Mouse (Mus musculus): ENCODE data around the gene Gpnmb. TPM values are rescaled to one million over a fixed set of nuclear protein-coding genes. Genes with fewer than 3 reads are reported as not detected.
A peak's percentile ranks its signal among the peaks of the same experiment; 100 is the strongest.

Gpnmb gene
- total and polyA plus RNA-seq, 2 experiments from 2014 or later: 4.0 to 13.7 TPM

- ATAC-seq (ENCODE audit: insufficient read depth, low read depth) (no peak), DNase-seq (ENCODE audit: low spot score) (no peak)
- Histone ChIP-seq H3K4me1 (ENCODE audit: control insufficient read depth, insufficient read depth) (no peaks in the 10 kb centered on the region), H3K4me2 (ENCODE audit: low read depth, low read length) (no peak overlapping the region), H3K27ac (ENCODE audit: low read depth) (no peak overlapping the region), H3K27me3 (ENCODE audit: control insufficient read depth, insufficient read depth, low read length) (no peaks in the 10 kb centered on the region), H3K9me3 (replicated peaks; ENCODE audit: control insufficient read depth, low read length) (no peaks in the 10 kb centered on the region), H3K4me3 (ENCODE audit: low read depth, low read length) (no peak overlapping the region), H3K36me3 (replicated peaks; ENCODE audit: control insufficient read depth, insufficient read depth, low read length) (no peaks in the 10 kb centered on the region), H3K9ac (replicated peaks; ENCODE audit: low read depth, low read length) (no peak overlapping the region)
- TF ChIP-seq EP300 (IDR thresholded peaks at IDR 0.05; ENCODE audit: low read depth): no peak
- TF ChIP-seq CTCF (IDR thresholded peaks at IDR 0.05; ENCODE audit: low read depth): no peak
- WGBS: 79% methylated on average over 9 of the region's 9 CpGs
Measured at GRCm38 (mm10) chr6:49056009-49056408, 19.7 kb downstream of the Gpnmb start.

- 35% methylated on average over 8 of the region's 8 CpGs for WGBS
- ATAC-seq (ENCODE audit: insufficient read depth, low read depth) (no peak; the same call in 1 of the 2 replicates), DNase-seq (ENCODE audit: low spot score) (peak; percentile 54)
- Histone ChIP-seq H3K36me3 (replicated peaks; ENCODE audit: control insufficient read depth, insufficient read depth, low read length) (no peaks in the 10 kb centered on the region), H3K4me2 (ENCODE audit: low read depth, low read length) (no peak overlapping the region), H3K27ac (ENCODE audit: low read depth) (no peak overlapping the region), H3K4me3 (ENCODE audit: low read depth, low read length) (no peak overlapping the region), H3K27me3 (ENCODE audit: control insufficient read depth, insufficient read depth, low read length) (no peaks in the 10 kb centered on the region), H3K9ac (replicated peaks; ENCODE audit: low read depth, low read length) (no peak overlapping the region), H3K9me3 (replicated peaks; ENCODE audit: control insufficient read depth, low read length) (no peaks in the 10 kb centered on the region), H3K4me1 (ENCODE audit: control insufficient read depth, insufficient read depth) (no peaks in the 10 kb centered on the region)
- TF ChIP-seq CTCF (IDR thresholded peaks at IDR 0.05; ENCODE audit: low read depth): peak; percentile 90
- no peak for TF ChIP-seq EP300 (IDR thresholded peaks at IDR 0.05; ENCODE audit: low read depth)
Measured at GRCm38 (mm10) chr6:49057053-49058021, 21.0 kb downstream of the Gpnmb start.

DNA sequence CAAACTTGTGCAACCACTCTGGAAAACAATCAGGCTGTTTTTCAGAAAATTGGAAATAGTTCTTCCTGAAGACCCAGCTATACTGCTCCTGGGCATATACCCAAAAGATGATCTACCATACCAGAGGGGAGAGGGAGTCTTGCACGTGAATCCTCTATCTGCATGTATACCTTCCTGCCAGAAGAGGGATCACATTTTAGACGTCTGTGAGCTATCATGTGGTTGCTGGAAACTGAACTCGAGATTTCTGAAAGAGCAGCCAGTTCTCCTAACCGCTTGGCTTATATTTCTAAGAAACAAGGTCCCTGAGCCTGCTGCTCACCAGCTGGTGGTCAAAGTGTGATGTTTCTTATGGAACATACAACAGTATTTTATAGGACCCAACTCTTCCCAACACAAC lies 32.0 kb downstream of the Gpnmb start:
- Histone ChIP-seq H3K4me1 (ENCODE audit: control insufficient read depth, insufficient read depth) (no peaks in the 10 kb centered on the region), H3K36me3 (replicated peaks; ENCODE audit: control insufficient read depth, insufficient read depth, low read length) (no peaks in the 10 kb centered on the region), H3K27ac (ENCODE audit: low read depth) (no peak overlapping the region), H3K27me3 (ENCODE audit: control insufficient read depth, insufficient read depth, low read length) (no peaks in the 10 kb centered on the region), H3K4me3 (ENCODE audit: low read depth, low read length) (no peak overlapping the region), H3K9me3 (replicated peaks; ENCODE audit: control insufficient read depth, low read length) (no peaks in the 10 kb centered on the region), H3K4me2 (ENCODE audit: low read depth, low read length) (no peak overlapping the region), H3K9ac (replicated peaks; ENCODE audit: low read depth, low read length) (no peak overlapping the region)
- no peak for ATAC-seq (ENCODE audit: insufficient read depth, low read depth)
- TF ChIP-seq EP300 (IDR thresholded peaks at IDR 0.05; ENCODE audit: low read depth) (no peak), CTCF (IDR thresholded peaks at IDR 0.05; ENCODE audit: low read depth) (no peak)
- 31% methylated on average over 3 of the region's 4 CpGs for WGBS
- no peak for DNase-seq (ENCODE audit: low spot score)

DNA sequence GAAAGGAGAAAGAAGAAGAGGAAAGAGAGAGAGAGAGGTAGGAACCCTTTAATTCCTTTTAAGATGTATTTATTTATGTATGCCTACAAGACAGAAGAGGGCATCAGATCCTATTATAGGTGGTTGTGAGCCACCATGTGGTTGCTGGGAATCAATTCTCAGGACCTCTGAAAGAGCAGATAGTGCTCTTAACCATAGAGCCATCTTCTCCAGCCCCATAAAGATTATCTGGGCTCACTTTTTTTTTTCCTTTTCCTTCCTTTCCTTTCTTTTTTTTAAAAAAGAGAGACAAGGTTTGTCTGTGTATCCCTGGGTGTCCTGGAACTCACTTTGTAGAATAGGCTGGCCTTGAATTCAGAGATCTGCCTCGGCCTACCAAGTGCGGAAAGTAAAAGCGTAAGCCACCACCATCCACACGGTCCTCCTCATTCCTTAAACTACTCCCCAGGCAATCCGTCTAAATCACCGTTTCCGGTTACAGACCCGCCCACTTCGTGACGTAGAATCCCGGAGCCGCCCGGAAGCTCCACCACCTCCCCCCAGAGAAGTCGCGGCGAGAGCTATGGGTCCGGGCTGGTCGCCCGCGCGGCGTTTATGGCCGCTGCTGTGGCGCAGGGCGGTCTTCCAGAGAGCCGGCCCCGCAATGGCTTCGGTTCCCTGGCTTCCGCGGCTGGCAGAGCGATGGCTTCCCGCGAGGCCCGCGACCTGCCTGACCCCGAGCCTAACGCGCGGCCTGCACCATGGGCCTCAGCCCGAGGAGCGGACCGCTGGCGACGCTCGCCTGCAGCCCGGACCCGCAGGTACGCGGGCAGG lies 37.2 kb downstream of the Gpnmb start, which contains the start of gene Malsu1:
Gene Malsu1 (plus strand): TSS at position 492 of the 813 bp plus-strand sequence.
- H3K4me3 ChIP-seq (ENCODE audit: low read depth, low read length): peak within 1 kb of the TSS; percentile 76
- no peak for TF ChIP-seq CTCF (IDR thresholded peaks at IDR 0.05; ENCODE audit: low read depth)
- TF ChIP-seq EP300 (IDR thresholded peaks at IDR 0.05; ENCODE audit: low read depth): no peak
- peak within 1 kb of the TSS; percentile 79 for H3K27ac ChIP-seq (ENCODE audit: low read depth)
- DNase-seq (ENCODE audit: low spot score) (peak; percentile 94), ATAC-seq (ENCODE audit: insufficient read depth, low read depth) (peak; percentile 98)
- peak within 1 kb of the TSS; percentile 87 for H3K9ac ChIP-seq (replicated peaks; ENCODE audit: low read depth, low read length)
- under 1% methylated on average over 47 of the region's 49 CpGs for WGBS
- H3K36me3 ChIP-seq (replicated peaks; ENCODE audit: control insufficient read depth, insufficient read depth, low read length): 0 out of 2 replicates have a peak, but pooled peaks cover 4% of the 10 kb centered on the region
- H3K27me3 ChIP-seq (ENCODE audit: control insufficient read depth, insufficient read depth, low read length): no peaks in the 10 kb centered on the region
- peaks cover 11% of the 10 kb centered on the region; the same call in 1 of the 2 replicates for H3K4me1 ChIP-seq (ENCODE audit: control insufficient read depth, insufficient read depth)
- H3K9me3 ChIP-seq (replicated peaks; ENCODE audit: control insufficient read depth, low read length): no peaks in the 10 kb centered on the region
- peak within 1 kb of the TSS; percentile 88 for H3K4me2 ChIP-seq (ENCODE audit: low read depth, low read length)

GRCm38 (mm10) chr6:49074117-49074490 lies 37.8 kb downstream of the Gpnmb start:
- Histone ChIP-seq H3K27ac (ENCODE audit: low read depth) (peak overlapping the region; percentile 79), H3K4me3 (ENCODE audit: low read depth, low read length) (peak overlapping the region; percentile 76), H3K36me3 (replicated peaks; ENCODE audit: control insufficient read depth, insufficient read depth, low read length) (0 out of 2 replicates have a peak, but pooled peaks cover 4% of the 10 kb centered on the region), H3K4me2 (ENCODE audit: low read depth, low read length) (peak overlapping the region; percentile 88), H3K4me1 (ENCODE audit: control insufficient read depth, insufficient read depth) (peaks cover 11% of the 10 kb centered on the region; the same call in 1 of the 2 replicates), H3K9ac (replicated peaks; ENCODE audit: low read depth, low read length) (peak overlapping the region; percentile 87), H3K27me3 (ENCODE audit: control insufficient read depth, insufficient read depth, low read length) (no peaks in the 10 kb centered on the region), H3K9me3 (replicated peaks; ENCODE audit: control insufficient read depth, low read length) (no peaks in the 10 kb centered on the region)
- DNase-seq (ENCODE audit: low spot score) (peak; percentile 9), ATAC-seq (ENCODE audit: insufficient read depth, low read depth) (peak; percentile 42; the same call in 1 of the 2 replicates)
- no peak for TF ChIP-seq EP300 (IDR thresholded peaks at IDR 0.05; ENCODE audit: low read depth)
- TF ChIP-seq CTCF (IDR thresholded peaks at IDR 0.05; ENCODE audit: low read depth): no peak
- WGBS: 1% methylated on average over 19 of the region's 19 CpGs

Data from heart, postnatal 0 days (tissue).